Mouse (Mus musculus) forebrain, embryonic 13.5 days (tissue): ENCODE results near the gene Mrpl48. TPM values are rescaled to one million over a fixed set of nuclear protein-coding genes. Genes with fewer than 3 reads are reported as not detected.
A peak's percentile ranks its signal among the peaks of the same experiment; 100 is the strongest.

Source experiments
- ATAC-seq: fragments of 200-750 bp; cut with Nextera tagmentation; 2 replicates; pipeline ENCODE4 v1.8.0; 2017
- H3K27ac ChIP-seq: fragments of 300-500 bp; sonication (generic); 2 replicates; pipeline ENCODE4 v1.5.1; 2015; ENCODE audit warnings: inconsistent platforms, mild to moderate bottlenecking, moderate library complexity
- H3K27me3 ChIP-seq: fragments of 300-500 bp; sonication (generic); 2 replicates; pipeline ENCODE4 v1.6.1; 2015; ENCODE audit warnings: mild to moderate bottlenecking, inconsistent platforms
- H3K36me3 ChIP-seq: fragments of 300-500 bp; sonication (generic); 2 replicates; pipeline ENCODE4 v1.6.1; 2015; ENCODE audit warnings: mild to moderate bottlenecking, inconsistent platforms; ENCODE audit not compliant: poor library complexity, severe bottlenecking
- H3K4me1 ChIP-seq: fragments of 300-500 bp; sonication (generic); 2 replicates; pipeline ENCODE4 v1.6.1; 2015; ENCODE audit warnings: inconsistent platforms
- H3K4me2 ChIP-seq: fragments of 300-500 bp; sonication (generic); 2 replicates; pipeline ENCODE4 v1.6.1; 2015; ENCODE audit warnings: inconsistent platforms, mild to moderate bottlenecking, moderate library complexity
- H3K4me3 ChIP-seq: fragments of 300-500 bp; sonication (generic); 2 replicates; pipeline ENCODE4 v1.5.1; 2015; ENCODE audit warnings: mild to moderate bottlenecking, inconsistent platforms
- H3K9ac ChIP-seq: fragments of 300-500 bp; sonication (generic); 2 replicates; pipeline ENCODE4 v1.6.1; 2015; ENCODE audit warnings: mild to moderate bottlenecking, inconsistent platforms
- H3K9me3 ChIP-seq: fragments of 300-500 bp; sonication (generic); replicated peaks from 2 replicates; pipeline ENCODE4 v1.6.1; 2016; ENCODE audit warnings: inconsistent platforms
- WGBS: fragments of 180-500 bp; shearing (Covaris S2); methylation state at CpG from one replicate; pipeline ENCODE4 v1.1.7; 2015; 5-methylcytosine and 5-hydroxymethylcytosine counted together
- polyA plus RNA-seq: library from polyadenylated mRNA; unstranded; fragments of >200 nt; fragmentation: Nextera tagmentation; extraction: Ambion mirVana; gene quantifications from 2 replicates; pipeline ENCODE4 v1.2.1, GENCODE M21; 2015

Gene Mrpl48
- polyA plus RNA-seq, 1 experiment from 2014 or later = 69.9 TPM

DNA sequence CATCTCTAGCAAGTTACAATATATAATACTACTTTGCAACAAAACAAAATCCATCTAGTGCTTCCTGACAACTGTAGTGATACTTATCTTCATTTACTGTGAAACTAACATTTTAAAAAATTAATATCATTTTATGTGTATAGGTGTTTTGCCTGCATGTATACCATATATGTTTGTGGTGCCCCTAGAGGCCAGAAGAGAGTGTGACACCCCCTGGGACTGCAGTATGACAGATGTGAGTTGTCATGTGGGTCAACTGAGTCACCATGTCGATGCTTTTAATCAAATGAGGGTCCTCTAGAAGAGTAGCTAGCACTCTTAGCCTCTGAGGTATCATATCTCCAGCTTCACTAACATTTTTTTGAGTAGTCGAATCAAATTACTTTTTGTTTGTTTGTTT is 14.2 kb upstream of the Mrpl48 start:
- Histone ChIP-seq H3K4me2 (no peak overlapping the region), H3K9ac (no peak overlapping the region), H3K27ac (no peak overlapping the region), H3K9me3 (no peaks in the 10 kb centered on the region), H3K4me1 (no peaks in the 10 kb centered on the region), H3K36me3 (0 out of 2 replicates have a peak, but pooled peaks cover 3% of the 10 kb centered on the region), H3K4me3 (no peak overlapping the region), H3K27me3 (no peaks in the 10 kb centered on the region)
- 93% methylated on average over 2 of the region's 2 CpGs for WGBS
- no peak for ATAC-seq

DNA sequence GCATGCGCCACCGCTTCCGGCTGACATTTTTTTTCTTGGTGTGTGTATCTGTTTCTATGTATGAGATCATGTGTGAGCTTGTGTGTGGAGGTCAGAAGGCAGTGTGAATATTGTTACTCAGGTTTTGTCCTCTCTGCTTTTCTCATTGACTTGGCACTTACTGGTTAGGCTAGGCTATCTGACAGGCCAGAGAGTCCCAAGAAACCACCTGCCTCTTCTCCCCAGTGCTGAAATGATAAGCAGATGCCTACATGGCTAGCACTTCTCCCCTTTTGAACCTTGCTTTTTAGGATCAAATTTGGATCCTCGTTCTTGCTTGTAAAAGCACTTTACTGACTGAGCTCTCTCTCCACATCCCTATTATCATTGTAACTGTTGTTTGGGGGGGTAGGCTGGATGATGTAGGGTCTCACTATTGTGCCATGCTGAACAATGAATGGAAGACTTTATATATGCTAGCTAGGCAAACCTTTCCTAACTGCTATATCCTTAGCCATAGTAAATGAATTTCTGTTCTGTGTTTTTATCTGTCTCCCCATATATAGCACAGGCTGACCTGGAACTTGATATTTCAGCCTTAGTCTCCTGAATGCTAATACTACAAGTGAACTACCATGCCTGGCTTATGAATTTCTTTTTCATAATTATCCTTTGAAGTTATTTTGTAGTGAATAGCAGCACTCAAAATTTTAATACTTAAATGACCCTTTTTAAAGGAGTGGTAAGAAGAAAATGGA is 8.2 kb upstream of the Mrpl48 start:
- no peak for ATAC-seq
- WGBS = 93% methylated on average over 4 of the region's 4 CpGs

DNA sequence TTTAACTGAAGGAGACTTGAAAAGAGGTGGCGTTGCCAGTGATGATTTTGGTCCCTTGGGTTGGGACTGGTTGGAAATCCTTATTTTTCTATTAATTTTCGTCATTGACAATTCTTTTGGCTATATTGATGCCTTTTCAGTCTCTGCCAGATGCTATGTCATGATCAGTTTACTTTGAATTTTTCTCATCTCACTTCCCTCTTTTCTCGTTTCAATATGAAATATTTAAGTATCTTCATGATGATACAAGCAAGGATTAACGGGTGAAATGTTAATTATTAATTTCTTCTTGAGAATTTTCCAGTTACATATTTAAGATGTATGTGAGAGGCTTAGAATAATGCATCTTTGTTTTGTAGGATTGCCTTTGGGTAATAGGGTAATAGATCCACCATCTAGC is 809 bp upstream of the Mrpl48 start:
- no peak for ATAC-seq
- Histone ChIP-seq H3K4me1 (peaks cover 21% of the 10 kb centered on the region), H3K4me2 (peak overlapping the region; percentile 79), H3K9me3 (no peaks in the 10 kb centered on the region), H3K4me3 (peak overlapping the region; percentile 88), H3K27ac (peak overlapping the region; percentile 100; the same call in 1 of the 2 replicates), H3K9ac (peak overlapping the region; percentile 99), H3K36me3 (no peaks in the 10 kb centered on the region), H3K27me3 (no peaks in the 10 kb centered on the region)
- 23% methylated on average over 4 of the region's 4 CpGs for WGBS

More for the DNA sequence above, 8.2 kb upstream of the Mrpl48 start:
- H3K27me3 ChIP-seq = no peaks in the 10 kb centered on the region
- no peak overlapping the region for H3K4me2 ChIP-seq
- no peaks in the 10 kb centered on the region for H3K4me1 ChIP-seq
- H3K9ac ChIP-seq = no peak overlapping the region
- no peak overlapping the region for H3K4me3 ChIP-seq
- no peak overlapping the region for H3K27ac ChIP-seq
- no peaks in the 10 kb centered on the region for H3K9me3 ChIP-seq
- no peaks in the 10 kb centered on the region for H3K36me3 ChIP-seq

DNA sequence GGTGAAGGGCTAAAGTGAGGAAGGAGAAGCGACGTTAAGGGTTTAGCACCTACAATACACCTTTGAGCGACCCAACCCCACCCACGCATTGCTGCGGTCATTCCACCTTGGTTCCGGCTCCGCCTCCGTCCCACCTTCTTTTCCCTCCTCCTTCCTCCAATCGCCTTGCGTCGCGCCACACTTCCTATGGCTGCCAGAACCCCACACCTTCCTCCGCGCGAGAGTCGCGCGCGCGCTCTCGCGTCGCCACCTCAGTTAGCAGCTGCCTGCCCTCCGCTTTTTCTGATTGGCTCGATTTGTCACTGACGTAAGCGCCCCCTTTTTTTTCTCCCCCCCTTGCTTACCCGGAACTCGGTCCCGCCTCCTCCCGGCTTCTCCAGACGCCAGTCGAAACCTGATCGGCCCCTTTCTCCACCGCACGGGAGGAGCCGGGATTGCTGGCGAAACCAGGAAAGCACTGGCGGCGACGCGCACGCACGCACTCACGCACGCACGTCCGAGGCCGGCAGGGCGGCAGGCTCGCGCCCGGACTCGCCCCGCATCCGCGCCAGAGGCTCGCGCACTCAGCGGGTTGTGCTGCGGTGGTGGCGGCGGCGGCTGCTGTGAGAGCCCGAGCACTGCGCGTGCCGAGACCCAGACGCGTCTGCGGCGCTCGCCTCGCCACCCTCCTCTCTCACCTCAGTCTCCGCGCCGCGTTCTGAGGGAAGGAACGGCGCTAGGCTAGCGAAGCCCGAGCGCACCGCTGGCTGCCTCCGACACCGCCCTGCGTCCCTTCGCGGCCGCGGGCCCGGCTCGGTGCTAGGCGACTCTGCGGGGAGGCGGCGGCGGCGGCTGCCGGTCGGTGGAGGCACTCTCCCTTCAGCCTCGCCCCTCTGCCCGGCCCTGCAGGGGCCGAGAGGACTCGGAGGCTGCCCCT is 629 bp downstream of the Mrpl48 start, which contains the start of gene Rab6a:
Gene Rab6a (plus strand): TSS at position 197 of the 916 bp plus-strand sequence.
- Histone ChIP-seq H3K36me3 (no peaks in the 10 kb centered on the region), H3K4me1 (peaks cover 21% of the 10 kb centered on the region), H3K4me3 (peak within 1 kb of the TSS; percentile 88), H3K27me3 (no peaks in the 10 kb centered on the region), H3K4me2 (peak within 1 kb of the TSS; percentile 79), H3K9ac (peak within 1 kb of the TSS; percentile 99), H3K9me3 (no peaks in the 10 kb centered on the region), H3K27ac (peak within 1 kb of the TSS; percentile 100)
- WGBS = under 1% methylated on average over 98 of the region's 105 CpGs
- ATAC-seq = peak; percentile 98

DNA sequence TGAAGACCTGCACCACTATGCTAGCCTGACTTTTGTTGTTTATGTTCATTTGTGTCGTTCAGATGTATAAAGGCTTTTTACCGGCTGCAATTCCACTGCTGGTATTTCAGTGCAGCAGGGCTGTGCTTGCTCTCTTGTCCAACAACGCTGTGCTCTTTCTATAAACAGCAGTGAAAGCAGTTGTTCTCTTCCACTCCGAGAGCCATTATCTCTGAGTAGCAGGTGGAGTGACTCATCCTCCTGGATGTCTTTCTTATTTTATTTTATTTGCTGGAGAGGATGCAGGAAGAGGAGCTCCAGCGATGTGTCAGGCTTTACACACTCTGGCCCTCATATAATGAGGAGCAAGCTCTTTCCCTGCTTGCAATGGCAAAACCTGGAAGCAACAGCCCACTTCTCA is 7.9 kb downstream of the Mrpl48 start:
- H3K4me3 ChIP-seq = no peak overlapping the region
- no peaks in the 10 kb centered on the region for H3K9me3 ChIP-seq
- H3K4me1 ChIP-seq = no peaks in the 10 kb centered on the region
- no peak overlapping the region for H3K9ac ChIP-seq
- WGBS = 89% methylated on average over 5 of the region's 5 CpGs
- H3K4me2 ChIP-seq = no peak overlapping the region
- 0 out of 2 replicates have a peak, but pooled peaks cover 3% of the 10 kb centered on the region for H3K27me3 ChIP-seq
- H3K27ac ChIP-seq = no peak overlapping the region
- H3K36me3 ChIP-seq = no peaks in the 10 kb centered on the region
- no peak for ATAC-seq

DNA sequence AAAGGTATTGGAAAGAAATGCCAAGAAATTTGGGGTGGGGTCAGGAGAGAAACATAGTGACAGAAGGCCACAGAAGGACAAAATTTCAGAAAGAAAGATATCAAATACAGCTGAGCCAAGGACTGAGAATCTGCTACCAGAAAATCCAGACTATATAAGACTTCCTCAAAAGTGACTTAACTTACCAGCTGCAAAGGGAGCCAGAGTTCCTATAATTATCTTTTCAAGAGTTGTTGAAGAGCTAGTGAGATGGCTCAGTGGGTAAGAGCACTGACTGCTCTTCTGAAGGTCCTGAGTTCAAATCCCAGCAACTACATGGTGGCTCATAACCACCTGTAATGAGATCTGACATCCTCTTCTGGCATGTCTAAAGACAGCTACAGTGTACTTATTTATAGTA is 14.8 kb downstream of the Mrpl48 start:
- ATAC-seq = no peak
- no peaks in the 10 kb centered on the region for H3K9me3 ChIP-seq

DNA sequence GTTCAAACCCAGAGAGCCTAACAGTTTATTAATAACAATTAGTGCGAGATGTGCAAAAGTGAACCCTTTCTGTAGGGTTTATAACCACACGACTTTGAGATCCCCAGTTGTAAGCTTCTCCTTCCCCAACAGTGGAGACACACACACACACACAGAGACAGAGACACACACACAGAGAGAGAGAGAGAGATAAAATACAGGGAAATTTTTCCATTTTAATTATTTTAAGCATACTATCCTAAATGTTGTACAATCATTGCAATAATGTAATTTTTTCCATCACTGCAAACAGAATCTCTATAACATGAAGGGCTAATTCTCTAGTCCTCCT is 16.6 kb downstream of the Mrpl48 start:
- ATAC-seq = no peak; the same call in 1 of the 2 replicates

More for the DNA sequence above, 14.8 kb downstream of the Mrpl48 start:
- H3K4me3 ChIP-seq = no peak overlapping the region
- H3K9ac ChIP-seq = no peak overlapping the region
- no peaks in the 10 kb centered on the region for H3K4me1 ChIP-seq
- no peak overlapping the region for H3K4me2 ChIP-seq
- no peak overlapping the region for H3K27ac ChIP-seq
- H3K27me3 ChIP-seq = no peaks in the 10 kb centered on the region
- H3K36me3 ChIP-seq = no peaks in the 10 kb centered on the region

DNA sequence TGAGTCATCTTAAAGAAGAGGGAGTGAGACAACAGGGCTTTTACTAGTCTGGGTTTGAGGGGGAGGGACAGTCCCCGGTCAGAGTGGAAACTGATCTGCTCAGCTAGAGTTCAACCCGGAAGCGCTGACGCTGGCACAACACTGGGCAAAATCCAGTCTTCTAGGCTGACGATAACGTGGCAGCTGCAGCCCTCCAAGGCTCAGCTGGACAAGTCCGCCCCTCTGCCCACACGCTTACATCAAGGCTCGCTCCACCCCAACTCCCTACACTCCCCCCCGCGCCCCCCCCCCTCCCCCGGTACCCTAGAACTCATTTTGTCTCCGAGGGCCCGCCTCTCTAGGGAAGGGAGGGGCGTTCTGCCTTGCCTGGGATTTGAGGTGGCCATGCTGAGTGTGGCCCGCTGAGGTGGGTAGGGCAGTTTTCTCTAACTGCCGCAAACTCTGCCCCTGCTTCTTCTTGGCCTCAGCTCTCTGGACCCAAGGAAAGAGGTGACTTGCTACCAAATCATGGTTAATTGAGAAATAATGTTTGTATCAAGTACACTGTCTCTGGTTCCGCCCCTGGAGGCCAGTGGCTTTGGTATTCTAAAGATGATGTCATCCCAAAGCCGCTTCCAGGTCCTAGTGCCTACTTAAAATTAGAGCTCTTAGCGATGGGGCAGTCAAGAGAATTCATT is 17.1 kb downstream of the Mrpl48 start:
- WGBS = under 1% methylated on average over 17 of the region's 20 CpGs

More for the DNA sequence above, 16.6 kb downstream of the Mrpl48 start:
- 11% methylated on average over 2 of the region's 2 CpGs for WGBS
- H3K9ac ChIP-seq = peak overlapping the region; percentile 65
- H3K9me3 ChIP-seq = no peaks in the 10 kb centered on the region
- peak overlapping the region; percentile 49 for H3K4me3 ChIP-seq
- H3K4me2 ChIP-seq = peak overlapping the region; percentile 63
- no peaks in the 10 kb centered on the region for H3K36me3 ChIP-seq
- H3K27me3 ChIP-seq = no peaks in the 10 kb centered on the region
- H3K27ac ChIP-seq = peak overlapping the region; percentile 81
- no peaks in the 10 kb centered on the region for H3K4me1 ChIP-seq

DNA sequence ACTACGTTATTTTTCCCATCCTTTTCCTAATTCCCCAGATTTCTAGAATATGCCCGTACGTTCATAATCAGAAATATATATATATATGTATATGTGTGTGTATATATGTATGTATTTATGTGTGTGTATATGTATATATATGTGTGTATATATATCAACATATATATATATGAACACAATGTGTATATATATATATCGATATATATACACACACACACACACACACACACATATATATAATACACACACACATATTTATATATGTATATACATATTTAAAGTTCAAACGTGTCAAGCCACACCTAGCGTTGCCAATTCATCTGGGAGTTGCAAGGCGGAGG is 17.6 kb downstream of the Mrpl48 start:
- no peak; the same call in 1 of the 2 replicates for ATAC-seq
- no peaks in the 10 kb centered on the region for H3K36me3 ChIP-seq
- WGBS = 47% methylated on average over 7 of the region's 7 CpGs
- H3K9me3 ChIP-seq = no peaks in the 10 kb centered on the region
- peak overlapping the region; percentile 65 for H3K9ac ChIP-seq
- H3K27ac ChIP-seq = peak overlapping the region; percentile 81
- peak overlapping the region; percentile 63 for H3K4me2 ChIP-seq
- no peaks in the 10 kb centered on the region for H3K27me3 ChIP-seq
- no peaks in the 10 kb centered on the region for H3K4me1 ChIP-seq
- H3K4me3 ChIP-seq = peak overlapping the region; percentile 49

More for the DNA sequence above, 17.1 kb downstream of the Mrpl48 start:
- Histone ChIP-seq H3K4me2 (peak overlapping the region; percentile 63), H3K4me1 (no peaks in the 10 kb centered on the region), H3K4me3 (peak overlapping the region; percentile 49), H3K9me3 (no peaks in the 10 kb centered on the region), H3K27ac (peak overlapping the region; percentile 81), H3K9ac (peak overlapping the region; percentile 65), H3K27me3 (no peaks in the 10 kb centered on the region), H3K36me3 (no peaks in the 10 kb centered on the region)
- ATAC-seq = peak; percentile 97

DNA sequence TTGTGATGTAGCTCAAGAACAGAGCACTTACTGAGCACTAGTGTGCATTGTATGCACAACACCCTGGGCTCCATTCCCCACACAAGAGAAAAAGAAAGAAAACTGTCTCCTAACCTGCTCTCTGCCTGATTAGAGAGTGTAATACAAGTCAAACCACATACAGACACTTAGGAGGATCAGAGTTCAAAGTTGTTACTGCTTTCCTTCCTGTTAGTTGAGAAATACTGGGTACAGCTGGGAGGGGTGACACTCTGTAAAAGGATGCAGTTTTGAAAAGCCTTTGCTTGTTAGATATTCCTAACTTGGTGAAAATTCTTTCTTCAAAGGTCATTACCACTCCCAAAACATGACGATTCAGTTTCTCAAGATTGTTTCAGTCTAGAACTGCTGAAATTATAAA is 18.3 kb downstream of the Mrpl48 start:
- Histone ChIP-seq H3K4me1 (no peaks in the 10 kb centered on the region), H3K4me3 (no peak overlapping the region), H3K9me3 (no peaks in the 10 kb centered on the region), H3K27me3 (no peaks in the 10 kb centered on the region), H3K4me2 (no peak overlapping the region), H3K36me3 (no peaks in the 10 kb centered on the region), H3K27ac (no peak overlapping the region), H3K9ac (no peak overlapping the region)
- WGBS = 71% methylated on average over 1 of the region's 1 CpGs
- no peak for ATAC-seq

DNA sequence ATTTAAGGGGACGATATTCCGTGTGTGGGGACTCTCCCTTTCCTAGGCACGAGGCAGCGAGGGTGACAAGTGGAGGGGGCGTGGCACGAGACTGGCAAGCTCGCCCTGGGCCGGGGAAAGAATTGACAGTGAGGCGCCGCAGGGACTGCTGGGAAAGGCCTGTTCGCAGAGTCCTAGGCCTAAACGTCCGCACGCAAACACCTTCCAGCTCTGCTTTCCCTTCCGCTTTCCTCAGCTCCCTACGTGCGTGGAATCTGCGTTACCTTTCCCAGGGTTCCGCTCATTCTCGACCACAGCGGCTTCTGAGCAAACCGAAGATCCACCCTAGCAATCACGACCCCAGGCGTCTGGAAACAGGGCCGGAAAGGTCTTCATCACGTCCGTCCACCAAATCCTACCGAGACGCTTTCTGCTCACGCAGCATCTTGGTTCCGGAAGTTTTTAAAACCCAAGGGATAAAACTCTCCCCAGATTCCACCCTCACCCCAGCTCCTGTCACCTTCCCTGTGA is 25.3 kb downstream of the Mrpl48 start:
- under 1% methylated on average over 31 of the region's 31 CpGs for WGBS
- no peaks in the 10 kb centered on the region for H3K36me3 ChIP-seq
- H3K4me2 ChIP-seq = peak overlapping the region; percentile 66

More for the DNA sequence above, 25.3 kb downstream of the Mrpl48 start:
- no peaks in the 10 kb centered on the region for H3K27me3 ChIP-seq
- peak overlapping the region; percentile 81 for H3K9ac ChIP-seq
- peak overlapping the region; percentile 54 for H3K4me3 ChIP-seq
- H3K9me3 ChIP-seq = no peaks in the 10 kb centered on the region
- peaks cover 6% of the 10 kb centered on the region for H3K4me1 ChIP-seq
- ATAC-seq = peak; percentile 98
- peak overlapping the region; percentile 92 for H3K27ac ChIP-seq
